Mouse (Mus musculus) retina, postnatal 7 days (tissue): ENCODE measurements around the gene Olfr303.
"Not testable (repeated sequence)": the region's sequence is repeated elsewhere in the genome, so short reads cannot be mapped to it uniquely, and the experiment has no call there.

ENCODE experiments used
- DNase-seq: peaks from one replicate; pipeline ENCODE4 v3.0.0-alpha.2; 2012; ENCODE audit warnings: low read depth, low spot score

Gene Olfr303

GRCm38 (mm10) chr7:86397689-86398088 lies at the start of gene Olfr303:
TSS of gene Olfr303 (minus strand) at chr7:86397789.
- no peak for DNase-seq

GRCm38 (mm10) chr7:86403546-86403945 lies 6.0 kb upstream of the Olfr303 start, which contains the start of gene Olfr301:
TSS of gene Olfr301 (plus strand) at chr7:86403846.
- no peak for DNase-seq

GRCm38 (mm10) chr7:86386558-86386957 lies 11.0 kb downstream of the Olfr303 start, which contains the start of gene Olfr304:
TSS of gene Olfr304 (minus strand) at chr7:86386658.
- no peak for DNase-seq

GRCm38 (mm10) chr7:86385769-86386168 lies 11.8 kb downstream of the Olfr303 start:
- no peak for DNase-seq

GRCm38 (mm10) chr7:86366828-86367227 lies 30.8 kb downstream of the Olfr303 start, which contains the start of gene Olfr305:
TSS of gene Olfr305 (minus strand) at chr7:86366928.
- DNase-seq = no peak

- DNase-seq = not testable (repeated sequence)
Observed at GRCm38 (mm10) chr7:86346296-86346695, 51.3 kb downstream of the Olfr303 start.

GRCm38 (mm10) chr7:86344253-86344652 lies 53.3 kb downstream of the Olfr303 start:
- DNase-seq = no peak

- DNase-seq = no peak
Observed at GRCm38 (mm10) chr7:86342881-86343565, 54.6 kb downstream of the Olfr303 start.
